Mouse (Mus musculus) embryonic facial prominence, embryonic 15.5 days (tissue): ENCODE data around the gene Fam19a1. TPM values are rescaled to one million over a fixed set of nuclear protein-coding genes. Genes with fewer than 3 reads are reported as not detected.

Experiments
- ATAC-seq: fragments of 200-750 bp; cut with Nextera tagmentation; 2 replicates; pipeline ENCODE4 v1.8.0; 2017; ENCODE audit warnings: low read depth, moderate TSS enrichment; ENCODE audit not compliant: insufficient number of reproducible peaks, low FRiP score, low TSS enrichment
- H3K27ac ChIP-seq: fragments of 300-500 bp; sonication (generic); replicated peaks from 2 replicates; pipeline ENCODE4 v1.5.1; 2015; ENCODE audit warnings: mild to moderate bottlenecking, inconsistent platforms
- H3K27me3 ChIP-seq: fragments of 300-500 bp; sonication (generic); 2 replicates; pipeline ENCODE4 v1.6.1; 2015; ENCODE audit warnings: inconsistent platforms
- H3K36me3 ChIP-seq: fragments of 300-500 bp; sonication (generic); 2 replicates; pipeline ENCODE4 v1.6.1; 2015; ENCODE audit warnings: mild to moderate bottlenecking, inconsistent platforms
- H3K4me1 ChIP-seq: fragments of 300-500 bp; sonication (generic); 2 replicates; pipeline ENCODE4 v1.6.1; 2015; ENCODE audit warnings: inconsistent platforms
- H3K4me2 ChIP-seq: fragments of 300-500 bp; sonication (generic); replicated peaks from 2 replicates; pipeline ENCODE4 v1.6.1; 2015; ENCODE audit warnings: mild to moderate bottlenecking, inconsistent platforms
- H3K4me3 ChIP-seq: fragments of 300-500 bp; sonication (generic); replicated peaks from 2 replicates; pipeline ENCODE4 v1.5.1; 2015; ENCODE audit warnings: mild to moderate bottlenecking, inconsistent platforms
- H3K9ac ChIP-seq: fragments of 300-500 bp; sonication (generic); 2 replicates; pipeline ENCODE4 v1.6.1; 2015; ENCODE audit warnings: inconsistent platforms
- H3K9me3 ChIP-seq: fragments of 300-500 bp; sonication (generic); replicated peaks from 2 replicates; pipeline ENCODE4 v1.6.1; 2016; ENCODE audit warnings: inconsistent platforms
- WGBS: fragments of 180-500 bp; shearing (Covaris S2); methylation state at CpG from one replicate; pipeline ENCODE4 v1.1.7; 2015; 5-methylcytosine and 5-hydroxymethylcytosine counted together
- polyA plus RNA-seq: library from polyadenylated mRNA; unstranded; fragments of >200 nt; fragmentation: Nextera tagmentation; extraction: Ambion mirVana; gene quantifications from 2 replicates; pipeline ENCODE4 v1.2.1, GENCODE M21; 2015

Gene Fam19a1
- polyA plus RNA-seq, 1 experiment from 2014 or later, result 2.3 TPM

DNA sequence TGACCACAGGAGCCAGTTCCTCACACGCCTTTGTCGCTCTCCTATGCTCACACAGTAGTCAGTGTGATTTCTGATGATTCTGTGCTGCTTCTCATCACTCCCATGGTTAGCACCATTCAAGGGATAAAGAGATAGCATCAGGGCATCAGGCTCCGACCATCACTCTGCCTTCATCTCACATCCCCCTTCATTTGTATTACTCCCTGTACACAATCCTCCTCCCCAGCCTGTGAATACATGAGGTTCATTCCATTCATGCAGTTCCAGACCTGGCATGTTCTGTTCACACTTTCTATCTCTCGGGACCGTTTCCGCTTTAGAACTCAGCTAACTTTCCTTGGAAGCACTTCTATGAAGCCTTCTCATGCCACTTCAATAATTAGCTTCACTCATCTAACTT, 259.9 kb downstream of the Fam19a1 start:
- no peak overlapping the region for H3K4me3 ChIP-seq
- no peak for ATAC-seq
- WGBS, result 93% methylated on average over 6 of the region's 6 CpGs
- no peaks in the 10 kb centered on the region for H3K9me3 ChIP-seq
- H3K27ac ChIP-seq, result no peak overlapping the region
- no peaks in the 10 kb centered on the region for H3K4me1 ChIP-seq
- H3K4me2 ChIP-seq, result no peak overlapping the region
- no peaks in the 10 kb centered on the region for H3K36me3 ChIP-seq
- no peak overlapping the region for H3K9ac ChIP-seq
- no peaks in the 10 kb centered on the region for H3K27me3 ChIP-seq

DNA sequence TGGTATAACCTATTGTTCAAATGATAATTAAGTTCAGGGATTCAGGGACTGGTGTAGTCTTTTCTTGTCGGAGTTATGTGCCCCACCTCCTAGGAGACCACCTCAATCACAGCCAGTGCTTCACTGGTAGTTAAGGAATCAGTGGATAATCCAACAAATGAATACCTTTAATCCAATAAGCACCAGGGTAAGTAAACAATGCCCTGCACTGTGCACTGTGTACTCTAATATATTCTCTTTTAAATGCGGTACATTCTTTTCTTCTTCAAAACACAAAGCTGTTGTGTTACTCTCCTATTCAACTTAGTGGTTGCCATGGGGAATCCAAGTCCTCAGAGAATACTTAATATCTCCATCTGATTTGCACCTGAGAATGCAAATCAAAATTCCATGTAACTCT, 260.3 kb downstream of the Fam19a1 start:
- Histone ChIP-seq H3K27me3 (no peaks in the 10 kb centered on the region), H3K4me2 (no peak overlapping the region), H3K9ac (no peak overlapping the region), H3K36me3 (no peaks in the 10 kb centered on the region), H3K9me3 (no peaks in the 10 kb centered on the region), H3K27ac (no peak overlapping the region), H3K4me3 (no peak overlapping the region), H3K4me1 (no peaks in the 10 kb centered on the region)
- WGBS, result 68% methylated on average over 2 of the region's 2 CpGs
- ATAC-seq, result no peak

DNA sequence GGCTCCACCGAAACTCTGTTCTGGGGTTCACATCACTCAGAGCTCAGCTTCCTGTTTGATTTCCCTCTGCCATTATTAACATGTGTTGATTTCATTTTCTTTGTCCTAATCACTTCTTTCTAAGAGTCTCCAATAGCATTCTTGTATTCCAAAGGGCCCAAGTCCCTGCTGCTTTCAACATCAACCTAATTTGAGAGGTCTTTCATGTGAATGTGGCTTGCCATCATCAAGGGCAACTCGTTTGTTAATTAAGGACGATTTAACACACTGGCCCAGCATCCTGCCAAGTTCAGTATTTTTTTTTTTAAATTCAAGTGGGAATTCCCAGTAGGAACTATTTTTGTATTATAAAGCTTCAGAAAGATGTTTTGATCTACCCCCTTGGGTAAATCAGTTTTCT, 263.8 kb downstream of the Fam19a1 start:
- Histone ChIP-seq H3K9ac (no peak overlapping the region), H3K4me2 (no peak overlapping the region), H3K4me3 (no peak overlapping the region), H3K9me3 (no peaks in the 10 kb centered on the region), H3K27ac (no peak overlapping the region), H3K4me1 (0 out of 2 replicates have a peak, but pooled peaks cover 3% of the 10 kb centered on the region), H3K36me3 (no peaks in the 10 kb centered on the region), H3K27me3 (no peaks in the 10 kb centered on the region)
- 61% methylated on average over 3 of the region's 3 CpGs for WGBS
- ATAC-seq, result no peak

DNA sequence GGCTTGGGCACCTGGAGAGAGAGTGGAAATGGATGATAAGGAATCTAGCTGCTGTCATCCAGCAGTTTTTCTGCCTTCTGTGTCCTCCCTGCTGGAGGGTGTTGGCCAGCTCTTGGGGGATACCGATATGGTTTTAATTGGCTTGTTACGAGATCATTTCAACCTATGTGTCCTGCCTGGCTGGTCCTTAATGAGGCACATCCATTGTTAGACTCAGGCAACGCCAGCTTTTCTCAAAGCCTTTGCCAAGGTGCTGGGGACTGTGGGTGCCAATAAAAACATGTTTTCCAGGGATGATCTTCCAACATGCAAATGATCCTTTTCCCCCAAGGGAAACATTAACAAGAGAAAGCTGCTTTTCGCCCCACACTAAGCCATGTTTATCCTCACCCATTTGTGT, 266.3 kb downstream of the Fam19a1 start:
- H3K27me3 ChIP-seq, result no peaks in the 10 kb centered on the region
- 41% methylated on average over 4 of the region's 4 CpGs for WGBS
- H3K9ac ChIP-seq, result no peak overlapping the region
- no peaks in the 10 kb centered on the region for H3K36me3 ChIP-seq
- no peak for ATAC-seq
- no peaks in the 10 kb centered on the region for H3K9me3 ChIP-seq
- H3K4me3 ChIP-seq, result no peak overlapping the region
- no peak overlapping the region for H3K27ac ChIP-seq
- no peak overlapping the region for H3K4me2 ChIP-seq
- H3K4me1 ChIP-seq, result 0 out of 2 replicates have a peak, but pooled peaks cover 3% of the 10 kb centered on the region

DNA sequence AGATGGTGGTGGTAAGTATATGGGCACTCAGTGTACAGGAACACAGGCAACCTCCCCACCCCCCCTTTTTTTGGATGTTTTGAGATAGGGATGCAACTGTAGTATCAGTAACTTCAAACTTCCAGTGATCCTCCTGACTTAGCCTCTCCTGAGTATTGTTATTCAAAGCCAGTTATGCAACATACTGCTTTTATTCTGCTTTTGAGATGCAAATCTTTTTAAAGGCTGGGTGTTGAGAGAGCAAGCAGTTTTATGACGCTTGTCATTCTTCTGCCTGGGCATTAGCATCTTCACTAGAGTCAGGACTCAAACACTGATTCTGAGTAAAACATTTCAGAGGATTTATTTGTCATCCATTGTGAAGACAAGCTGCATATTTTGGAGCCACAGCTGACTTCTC, 271.5 kb downstream of the Fam19a1 start:
- no peak overlapping the region for H3K9ac ChIP-seq
- no peaks in the 10 kb centered on the region for H3K27me3 ChIP-seq
- H3K4me1 ChIP-seq, result no peaks in the 10 kb centered on the region
- H3K4me3 ChIP-seq, result no peak overlapping the region
- ATAC-seq, result no peak
- 71% methylated on average over 1 of the region's 1 CpGs for WGBS
- no peaks in the 10 kb centered on the region for H3K36me3 ChIP-seq
- H3K27ac ChIP-seq, result no peak overlapping the region
- H3K4me2 ChIP-seq, result no peak overlapping the region
- no peaks in the 10 kb centered on the region for H3K9me3 ChIP-seq

DNA sequence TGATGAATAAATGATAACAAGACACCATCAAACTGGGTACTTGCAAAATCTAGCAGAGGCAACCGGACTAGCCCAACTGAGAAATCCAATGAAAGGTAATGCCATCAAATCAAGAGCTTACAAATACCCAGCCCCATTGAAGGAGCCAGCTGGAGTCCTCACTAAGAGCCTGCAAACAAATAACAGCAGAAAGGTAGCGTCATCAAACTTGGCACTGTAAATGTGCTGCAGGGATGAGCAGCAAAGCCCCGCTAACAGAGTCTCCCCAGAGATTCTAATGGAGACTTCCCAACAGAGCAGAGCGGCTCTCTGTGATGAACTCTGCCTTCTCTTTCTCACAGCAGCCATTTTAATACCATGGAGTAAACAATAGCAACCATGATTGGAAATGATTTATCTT, 305.9 kb downstream of the Fam19a1 start:
- Histone ChIP-seq H3K4me2 (no peak overlapping the region), H3K9me3 (no peaks in the 10 kb centered on the region), H3K36me3 (no peaks in the 10 kb centered on the region), H3K27me3 (no peaks in the 10 kb centered on the region), H3K27ac (no peak overlapping the region), H3K4me3 (no peak overlapping the region), H3K4me1 (no peaks in the 10 kb centered on the region), H3K9ac (no peak overlapping the region)
- 78% methylated on average over 4 of the region's 4 CpGs for WGBS
- ATAC-seq, result no peak

DNA sequence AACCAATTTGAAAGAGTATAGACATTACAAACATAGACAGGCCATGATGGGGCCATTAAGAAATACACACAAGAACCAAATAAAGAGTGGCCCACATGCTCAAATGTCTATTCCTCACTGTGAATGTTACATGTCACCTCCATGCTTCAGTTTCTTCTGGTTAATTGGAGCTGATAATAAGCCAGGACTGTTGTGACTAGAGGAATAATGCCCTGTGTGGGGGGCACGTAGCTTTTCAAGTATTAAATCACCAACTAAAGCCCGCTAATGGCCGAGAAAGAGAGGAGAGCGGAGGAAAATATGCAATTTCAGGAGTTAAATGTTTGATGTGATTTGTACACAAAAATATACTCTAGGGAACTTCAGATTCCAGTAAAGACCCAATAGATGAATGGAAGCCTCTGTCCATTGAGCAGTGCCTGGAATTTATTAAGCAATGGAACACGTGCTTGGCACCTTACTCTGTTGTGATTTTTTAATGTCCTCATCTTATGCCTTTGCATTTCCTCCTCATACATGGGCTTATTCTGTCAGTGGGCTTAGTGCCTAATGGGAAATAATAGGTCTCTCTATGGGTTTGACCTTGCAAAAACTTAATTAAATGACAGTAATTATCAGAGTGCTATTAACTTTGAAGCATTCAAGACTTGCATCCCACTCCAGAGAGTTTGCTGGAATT, 306.9 kb downstream of the Fam19a1 start:
- H3K9ac ChIP-seq, result no peak overlapping the region
- no peaks in the 10 kb centered on the region for H3K27me3 ChIP-seq
- WGBS, result 76% methylated on average over 5 of the region's 5 CpGs
- H3K4me2 ChIP-seq, result no peak overlapping the region
- no peak for ATAC-seq
- H3K4me1 ChIP-seq, result no peaks in the 10 kb centered on the region
- H3K9me3 ChIP-seq, result no peaks in the 10 kb centered on the region
- H3K36me3 ChIP-seq, result no peaks in the 10 kb centered on the region
- H3K27ac ChIP-seq, result no peak overlapping the region
- H3K4me3 ChIP-seq, result no peak overlapping the region

DNA sequence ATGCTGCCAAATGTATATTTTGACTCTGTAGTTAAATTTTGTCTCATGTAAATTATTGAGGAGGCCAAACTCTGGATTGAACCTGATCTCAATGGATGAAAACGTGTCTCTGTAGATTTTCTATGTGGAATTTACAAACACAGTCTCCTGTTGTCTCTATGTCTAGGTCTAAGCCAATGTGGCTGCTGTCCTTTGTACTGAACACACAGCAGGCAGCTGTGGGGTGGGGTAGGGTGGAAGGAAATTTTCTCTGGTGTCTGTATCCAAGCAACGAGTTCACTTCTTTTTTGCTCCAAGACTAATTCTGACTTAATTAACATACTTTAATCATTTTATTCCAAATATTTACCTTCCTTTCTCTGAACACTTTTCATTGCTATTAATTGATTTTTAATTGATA, 307.6 kb downstream of the Fam19a1 start:
- no peaks in the 10 kb centered on the region for H3K9me3 ChIP-seq
- WGBS, result 25% methylated on average over 2 of the region's 2 CpGs
- H3K4me2 ChIP-seq, result no peak overlapping the region
- H3K4me3 ChIP-seq, result no peak overlapping the region
- no peaks in the 10 kb centered on the region for H3K36me3 ChIP-seq
- H3K9ac ChIP-seq, result no peak overlapping the region
- H3K27me3 ChIP-seq, result no peaks in the 10 kb centered on the region
- no peak overlapping the region for H3K27ac ChIP-seq
- no peak for ATAC-seq
- H3K4me1 ChIP-seq, result no peaks in the 10 kb centered on the region

DNA sequence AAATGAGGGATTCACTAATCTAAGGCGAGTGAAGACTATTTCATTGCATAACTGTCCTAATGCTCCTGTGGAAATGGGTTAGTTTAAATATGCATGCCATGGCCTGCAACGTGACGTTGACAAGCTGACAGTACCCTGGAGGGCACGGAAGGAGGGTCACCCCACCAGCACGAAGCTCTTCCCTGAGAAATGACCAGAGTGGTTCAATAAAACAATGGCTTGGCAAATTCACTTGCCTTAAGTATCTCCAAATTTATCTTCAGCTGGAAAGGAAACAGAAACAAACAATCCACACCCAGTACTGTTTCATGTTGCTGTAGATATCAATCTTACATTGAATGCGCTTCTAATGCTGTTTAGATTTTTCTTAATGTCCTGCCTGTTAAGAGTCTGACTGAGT, 316.4 kb downstream of the Fam19a1 start:
- 52% methylated on average over 6 of the region's 6 CpGs for WGBS
- no peak for ATAC-seq

DNA sequence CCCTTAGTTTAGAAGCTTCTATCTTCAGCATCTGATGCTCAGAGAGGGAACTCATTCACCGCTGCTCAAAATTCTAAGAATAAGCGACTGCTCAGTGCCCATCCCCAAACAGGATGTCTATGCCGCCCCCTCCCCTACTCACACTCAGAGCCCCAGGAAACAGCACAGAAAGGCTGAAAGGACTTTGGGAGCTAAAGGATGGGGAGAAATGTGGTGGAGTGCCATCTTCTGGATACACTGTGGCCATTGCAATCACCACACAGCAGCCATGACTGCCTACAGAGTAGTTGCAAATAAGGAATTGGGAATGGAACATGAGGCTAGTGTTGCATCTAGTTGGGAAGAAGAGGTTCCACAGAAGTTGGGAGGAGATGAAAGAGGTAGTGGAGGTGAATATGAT, 319.4 kb downstream of the Fam19a1 start:
- H3K36me3 ChIP-seq, result no peaks in the 10 kb centered on the region
- no peak overlapping the region for H3K9ac ChIP-seq
- 58% methylated on average over 3 of the region's 3 CpGs for WGBS
- no peaks in the 10 kb centered on the region for H3K4me1 ChIP-seq
- no peak for ATAC-seq
- H3K27me3 ChIP-seq, result no peaks in the 10 kb centered on the region
- H3K4me2 ChIP-seq, result no peak overlapping the region
- H3K27ac ChIP-seq, result no peak overlapping the region
- H3K4me3 ChIP-seq, result no peak overlapping the region
- H3K9me3 ChIP-seq, result no peaks in the 10 kb centered on the region

More for the DNA sequence above, 316.4 kb downstream of the Fam19a1 start:
- no peak overlapping the region for H3K4me3 ChIP-seq
- H3K27me3 ChIP-seq, result no peaks in the 10 kb centered on the region
- no peaks in the 10 kb centered on the region for H3K4me1 ChIP-seq
- no peaks in the 10 kb centered on the region for H3K9me3 ChIP-seq
- no peaks in the 10 kb centered on the region for H3K36me3 ChIP-seq
- H3K4me2 ChIP-seq, result no peak overlapping the region
- no peak overlapping the region for H3K27ac ChIP-seq
- H3K9ac ChIP-seq, result no peak overlapping the region

DNA sequence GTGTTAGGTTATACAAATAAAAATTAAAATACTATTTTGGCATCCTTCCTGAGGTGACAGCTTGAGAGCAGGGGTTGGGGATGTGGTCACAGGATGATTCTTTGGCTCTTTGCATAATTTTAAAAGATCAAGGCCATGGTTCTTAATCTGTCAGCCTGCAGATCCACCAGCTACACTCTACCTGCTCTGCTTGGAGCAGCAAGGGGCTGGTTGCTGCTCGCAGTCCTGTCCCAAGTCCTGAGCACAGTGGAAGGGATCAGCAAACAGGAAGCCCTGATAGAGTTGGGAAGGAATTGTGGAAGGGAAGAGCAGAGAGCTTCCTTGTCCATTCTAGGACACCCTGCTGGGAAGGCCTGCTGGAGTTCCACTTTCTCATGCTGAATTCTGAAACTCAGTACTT, 320.9 kb downstream of the Fam19a1 start:
- Histone ChIP-seq H3K4me3 (no peak overlapping the region), H3K27ac (no peak overlapping the region), H3K4me1 (no peaks in the 10 kb centered on the region), H3K36me3 (no peaks in the 10 kb centered on the region), H3K4me2 (no peak overlapping the region), H3K9me3 (no peaks in the 10 kb centered on the region), H3K9ac (no peak overlapping the region), H3K27me3 (no peaks in the 10 kb centered on the region)
- ATAC-seq, result no peak
- 89% methylated on average over 1 of the region's 1 CpGs for WGBS

DNA sequence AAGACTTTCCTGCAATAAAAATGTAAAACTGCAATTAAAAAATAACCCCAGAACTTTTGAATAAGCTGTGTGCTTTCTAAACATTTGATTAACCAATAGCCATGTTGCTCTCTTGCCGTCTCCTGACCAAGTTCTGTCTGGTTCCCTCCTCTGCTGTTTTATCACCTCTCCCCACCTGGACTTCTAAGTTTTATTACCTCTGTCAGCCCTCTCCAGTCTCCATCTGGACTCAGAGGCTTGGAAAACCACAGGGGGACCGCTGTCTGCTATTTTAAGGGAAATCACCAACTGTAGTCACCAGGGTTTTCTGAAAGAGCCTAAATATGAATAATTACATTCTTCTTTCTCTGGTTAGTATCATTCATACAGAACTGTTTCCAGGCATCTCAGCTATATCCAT, 322.6 kb downstream of the Fam19a1 start:
- no peaks in the 10 kb centered on the region for H3K9me3 ChIP-seq
- no peaks in the 10 kb centered on the region for H3K4me1 ChIP-seq
- no peak overlapping the region for H3K4me3 ChIP-seq
- H3K36me3 ChIP-seq, result no peaks in the 10 kb centered on the region
- H3K4me2 ChIP-seq, result no peak overlapping the region
- ATAC-seq, result no peak
- H3K9ac ChIP-seq, result no peak overlapping the region
- no peak overlapping the region for H3K27ac ChIP-seq
- H3K27me3 ChIP-seq, result no peaks in the 10 kb centered on the region
- WGBS, result 65% methylated on average over 2 of the region's 2 CpGs
